Mouse (Mus musculus): ENCODE data around the gene Hectd4. TPM values are rescaled to one million over a fixed set of nuclear protein-coding genes. Genes with fewer than 3 reads are reported as not detected.
"Not testable (repeated sequence)": the region's sequence is repeated elsewhere in the genome, so short reads cannot be mapped to it uniquely, and the experiment has no call there.

The Hectd4 gene
- polyA plus RNA-seq, 1 experiment from 2014 or later = 5.8 TPM

DNA sequence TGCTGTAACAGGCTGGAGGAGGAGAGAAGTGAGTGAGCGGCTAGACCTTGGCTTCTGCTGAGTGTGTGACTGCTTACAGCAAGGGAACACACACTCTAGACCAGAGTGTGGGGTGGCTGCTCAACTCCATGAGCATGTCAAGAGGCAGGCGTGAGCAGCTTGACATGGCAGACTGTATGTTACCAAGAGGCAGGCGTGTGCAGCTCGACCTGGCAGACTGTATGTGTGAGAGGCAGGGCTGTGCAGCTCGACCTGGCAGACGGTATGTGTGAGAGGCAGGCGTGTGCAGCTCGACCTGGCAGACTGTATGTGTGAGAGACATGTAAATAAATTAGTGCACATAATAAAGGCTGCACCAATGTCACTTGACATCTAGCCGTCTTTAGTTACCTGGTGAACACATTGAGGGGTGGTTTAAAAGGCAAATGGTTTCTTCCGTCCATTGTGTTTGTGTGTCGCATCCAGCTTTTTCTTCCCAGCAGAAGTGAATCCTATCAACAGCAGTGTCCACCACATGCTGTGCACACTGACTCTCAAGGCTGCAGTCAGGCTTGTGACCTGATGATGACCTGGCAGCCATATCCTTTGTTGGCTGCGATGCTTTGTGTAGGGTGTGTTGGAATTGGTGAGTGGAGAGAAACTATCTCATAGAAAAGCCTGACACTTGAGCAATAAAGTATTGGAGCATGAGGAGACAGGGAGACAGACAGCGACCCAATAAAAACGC, 106.2 kb downstream of the Hectd4 start:
- Histone ChIP-seq H3K9me3 (ENCODE audit: control insufficient read depth, low read length) (no peaks in the 10 kb centered on the region), H3K9ac (ENCODE audit: low read length) (no peak overlapping the region), H3K4me1 (ENCODE audit: control insufficient read depth in 2 of 2, insufficient read depth in 2 of 2, low read length in 2 of 2) (no peaks in the 10 kb centered on the region), H3K4me3 (ENCODE audit: control insufficient read depth in 1 of 2, insufficient read depth in 1 of 2, low read depth in 1 of 2, low read length in 2 of 2) (no peak overlapping the region), H3K4me2 (ENCODE audit: low read length) (no peak overlapping the region), H3K27me3 (ENCODE audit: control insufficient read depth, insufficient read depth, low read length) (no peaks in the 10 kb centered on the region), H3K27ac (replicated peaks in 1 of 2; ENCODE audit: control insufficient read depth in 1 of 2, insufficient read depth in 1 of 2, low read depth in 2 of 2, low read length in 2 of 2) (no peak overlapping the region), H3K36me3 (ENCODE audit: control insufficient read depth, insufficient read depth, low read length) (peaks cover 88% of the 10 kb centered on the region)
- no peak for ATAC-seq (ENCODE audit: insufficient number of reproducible peaks, insufficient read depth, low FRiP score, low read depth)
- WGBS = 93% methylated on average over 14 of the region's 14 CpGs

DNA sequence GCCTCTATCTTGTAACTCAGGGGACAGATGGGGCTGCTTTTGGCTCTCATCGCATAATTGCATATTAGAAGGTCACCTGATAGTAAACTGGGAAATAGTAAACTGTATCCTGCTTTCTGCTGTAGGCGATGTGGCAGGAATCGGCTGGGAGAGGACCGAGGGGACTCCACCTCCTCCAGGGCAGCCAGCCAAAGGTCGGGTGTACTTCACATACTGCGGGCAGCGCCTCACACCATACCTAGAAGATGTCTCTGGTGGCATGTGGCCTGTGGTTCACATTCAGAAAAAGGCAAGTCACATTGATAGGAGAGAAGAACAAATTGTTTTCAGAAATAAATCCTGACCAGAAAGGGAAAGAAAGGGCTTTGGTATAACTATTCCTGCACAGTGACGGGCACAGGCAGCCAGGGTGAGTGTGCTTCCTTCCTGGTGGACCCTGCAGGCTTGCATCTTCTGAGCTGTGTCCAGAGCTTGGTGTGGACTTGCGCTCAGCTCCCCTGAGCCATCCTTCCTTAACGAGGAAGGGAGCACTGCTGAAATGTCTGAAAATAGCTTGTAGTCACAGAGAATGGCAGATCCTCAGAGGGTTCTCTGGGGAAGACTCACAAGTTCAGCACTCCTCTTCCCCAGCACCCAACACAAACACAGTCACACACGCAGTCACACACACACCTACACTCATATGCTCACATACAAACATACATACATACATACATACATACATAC, 109.5 kb downstream of the Hectd4 start:
- Histone ChIP-seq H3K27ac (replicated peaks in 1 of 2; ENCODE audit: control insufficient read depth in 1 of 2, insufficient read depth in 1 of 2, low read depth in 2 of 2, low read length in 2 of 2) (peak overlapping the region; percentile 59 to 64), H3K4me1 (ENCODE audit: control insufficient read depth in 2 of 2, insufficient read depth in 2 of 2, low read length in 2 of 2) (no peaks in the 10 kb centered on the region), H3K4me2 (ENCODE audit: low read length) (peak overlapping the region; percentile 55), H3K4me3 (ENCODE audit: control insufficient read depth in 1 of 2, insufficient read depth in 1 of 2, low read depth in 1 of 2, low read length in 2 of 2) (peak overlapping the region; percentile 25 to 36), H3K9me3 (ENCODE audit: control insufficient read depth, low read length) (no peaks in the 10 kb centered on the region), H3K27me3 (ENCODE audit: control insufficient read depth, insufficient read depth, low read length) (no peaks in the 10 kb centered on the region), H3K36me3 (ENCODE audit: control insufficient read depth, insufficient read depth, low read length) (peaks cover 88% of the 10 kb centered on the region), H3K9ac (ENCODE audit: low read length) (peak overlapping the region; percentile 57)
- no peak for ATAC-seq (ENCODE audit: insufficient number of reproducible peaks, insufficient read depth, low FRiP score, low read depth)
- WGBS = 70% methylated on average over 11 of the region's 11 CpGs

DNA sequence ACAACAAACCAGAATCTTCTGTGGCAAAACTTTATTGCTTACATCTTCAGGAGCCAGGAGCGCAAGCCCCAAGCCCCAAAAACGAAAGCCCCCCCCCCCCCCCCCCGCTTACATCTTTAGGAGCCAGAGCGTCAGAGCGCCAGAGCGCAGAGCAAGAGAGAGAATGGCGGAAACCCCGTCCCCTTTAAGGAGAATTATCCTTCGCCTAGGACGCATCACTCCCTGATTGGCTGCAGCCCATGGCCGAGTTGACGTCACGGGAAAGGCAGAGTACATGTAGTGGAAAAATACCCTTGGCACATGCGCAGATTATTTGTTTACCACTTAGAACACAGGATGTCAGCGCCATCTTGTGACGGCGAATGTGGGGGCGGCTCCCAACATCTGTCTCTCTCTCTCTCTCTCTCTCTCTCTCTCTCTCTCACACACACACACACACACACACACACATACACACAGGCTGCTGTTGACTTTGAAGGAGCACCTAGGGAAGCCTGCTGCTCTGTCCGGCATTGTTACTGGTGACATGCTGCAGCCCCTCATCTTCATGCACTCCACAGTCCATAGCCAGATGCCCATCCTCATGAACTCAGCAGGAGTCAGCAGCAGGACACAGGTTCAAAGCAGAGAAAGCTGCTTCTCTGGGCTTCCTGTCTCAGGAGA, 110.3 kb downstream of the Hectd4 start:
- WGBS = 45% methylated on average over 10 of the region's 19 CpGs
- not testable (repeated sequence) for ATAC-seq (ENCODE audit: insufficient number of reproducible peaks, insufficient read depth, low FRiP score, low read depth); H3K4me1 ChIP-seq (ENCODE audit: control insufficient read depth in 2 of 2, insufficient read depth in 2 of 2, low read length in 2 of 2); H3K9me3 ChIP-seq (ENCODE audit: control insufficient read depth, low read length); H3K27me3 ChIP-seq (ENCODE audit: control insufficient read depth, insufficient read depth, low read length); H3K9ac ChIP-seq (ENCODE audit: low read length)
- H3K4me3 ChIP-seq (ENCODE audit: control insufficient read depth in 1 of 2, insufficient read depth in 1 of 2, low read depth in 1 of 2, low read length in 2 of 2) = peak overlapping the region; percentile 25 to 36; a peak in 3 of 4 replicates
- H3K27ac ChIP-seq (replicated peaks in 1 of 2; ENCODE audit: control insufficient read depth in 1 of 2, insufficient read depth in 1 of 2, low read depth in 2 of 2, low read length in 2 of 2) = peak overlapping the region; percentile 30 to 46
- H3K36me3 ChIP-seq (ENCODE audit: control insufficient read depth, insufficient read depth, low read length) = peaks cover 89% of the 10 kb centered on the region
- H3K4me2 ChIP-seq (ENCODE audit: low read length) = peak overlapping the region; percentile 55

DNA sequence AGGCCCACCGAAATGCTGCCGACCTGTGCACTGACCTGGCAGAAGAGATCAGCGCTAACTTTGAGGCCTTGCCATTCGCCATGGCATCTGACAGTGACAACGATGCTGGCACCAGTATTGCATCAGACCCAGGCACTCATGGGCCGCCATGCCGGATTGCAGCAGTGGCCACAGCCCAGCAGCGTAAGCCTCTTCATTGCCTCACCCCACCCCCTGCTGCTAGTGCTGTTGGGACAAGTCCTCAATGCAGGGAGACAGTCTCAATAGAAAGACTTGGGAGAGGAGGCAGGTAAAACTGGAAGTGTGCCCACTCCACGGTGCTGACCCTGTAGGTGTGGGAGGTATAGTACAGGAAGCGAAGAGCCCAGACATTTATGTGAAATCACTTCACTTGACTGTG, 111.7 kb downstream of the Hectd4 start:
- H3K36me3 ChIP-seq (ENCODE audit: control insufficient read depth, insufficient read depth, low read length) = peaks cover 88% of the 10 kb centered on the region

DNA sequence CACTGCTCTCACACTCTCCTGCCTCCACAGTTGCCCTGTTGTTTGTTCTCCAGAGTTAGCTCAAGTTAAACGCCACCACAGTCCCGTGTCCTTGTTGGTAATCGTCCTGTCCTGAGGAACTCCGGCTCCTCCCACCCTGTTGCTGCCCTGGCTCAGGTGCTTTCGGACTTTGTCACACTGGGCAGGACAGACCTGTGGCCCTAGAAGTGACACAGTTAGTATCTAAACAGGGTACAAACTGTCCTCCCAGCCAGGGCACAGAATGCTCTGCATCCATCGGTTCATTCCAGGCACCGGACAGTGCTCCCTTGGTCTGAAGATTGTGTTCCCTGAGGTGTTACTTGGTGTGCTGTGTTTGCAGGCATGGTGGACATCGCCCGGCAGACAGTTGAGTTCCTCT, 114.0 kb downstream of the Hectd4 start:
- H3K27me3 ChIP-seq (ENCODE audit: control insufficient read depth, insufficient read depth, low read length) = no peaks in the 10 kb centered on the region
- H3K4me2 ChIP-seq (ENCODE audit: low read length) = no peak overlapping the region
- H3K9ac ChIP-seq (ENCODE audit: low read length) = no peak overlapping the region
- no peak overlapping the region for H3K4me3 ChIP-seq (ENCODE audit: control insufficient read depth in 1 of 2, insufficient read depth in 1 of 2, low read depth in 1 of 2, low read length in 2 of 2)
- no peaks in the 10 kb centered on the region for H3K4me1 ChIP-seq (ENCODE audit: control insufficient read depth in 2 of 2, insufficient read depth in 2 of 2, low read length in 2 of 2)
- H3K36me3 ChIP-seq (ENCODE audit: control insufficient read depth, insufficient read depth, low read length) = peaks cover 92% of the 10 kb centered on the region
- ATAC-seq (ENCODE audit: insufficient number of reproducible peaks, insufficient read depth, low FRiP score, low read depth) = no peak
- H3K9me3 ChIP-seq (ENCODE audit: control insufficient read depth, low read length) = no peaks in the 10 kb centered on the region
- 94% methylated on average over 9 of the region's 9 CpGs for WGBS
- no peak overlapping the region for H3K27ac ChIP-seq (replicated peaks in 1 of 2; ENCODE audit: control insufficient read depth in 1 of 2, insufficient read depth in 1 of 2, low read depth in 2 of 2, low read length in 2 of 2)

More for the DNA sequence above, 111.7 kb downstream of the Hectd4 start:
- WGBS = 95% methylated on average over 10 of the region's 10 CpGs
- H3K4me3 ChIP-seq (ENCODE audit: control insufficient read depth in 1 of 2, insufficient read depth in 1 of 2, low read depth in 1 of 2, low read length in 2 of 2) = no peak overlapping the region
- no peak overlapping the region for H3K9ac ChIP-seq (ENCODE audit: low read length)
- H3K4me2 ChIP-seq (ENCODE audit: low read length) = no peak overlapping the region
- no peak overlapping the region for H3K27ac ChIP-seq (replicated peaks in 1 of 2; ENCODE audit: control insufficient read depth in 1 of 2, insufficient read depth in 1 of 2, low read depth in 2 of 2, low read length in 2 of 2)
- H3K27me3 ChIP-seq (ENCODE audit: control insufficient read depth, insufficient read depth, low read length) = no peaks in the 10 kb centered on the region
- no peak for ATAC-seq (ENCODE audit: insufficient number of reproducible peaks, insufficient read depth, low FRiP score, low read depth)
- no peaks in the 10 kb centered on the region for H3K4me1 ChIP-seq (ENCODE audit: control insufficient read depth in 2 of 2, insufficient read depth in 2 of 2, low read length in 2 of 2)
- H3K9me3 ChIP-seq (ENCODE audit: control insufficient read depth, low read length) = no peaks in the 10 kb centered on the region

DNA sequence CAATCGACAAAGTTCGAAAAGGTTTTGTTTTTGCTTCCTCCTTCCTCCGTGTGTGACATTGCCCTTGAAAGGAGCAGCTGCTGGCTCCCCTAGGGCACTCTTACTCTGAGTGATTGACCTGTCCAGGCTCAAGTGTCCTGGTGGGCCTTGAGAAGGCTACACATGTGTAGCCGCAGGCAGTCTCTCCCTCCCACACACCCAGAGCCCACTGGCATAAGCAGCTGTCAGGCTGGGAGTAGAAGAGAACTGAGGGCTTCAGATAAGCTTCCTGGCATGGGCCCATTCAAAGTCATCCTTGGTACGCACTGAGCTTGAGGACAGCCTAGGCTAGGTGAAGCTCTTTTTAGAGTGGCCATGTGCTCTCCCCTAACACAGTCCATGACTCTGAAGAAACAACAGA, 114.4 kb downstream of the Hectd4 start:
- peaks cover 92% of the 10 kb centered on the region for H3K36me3 ChIP-seq (ENCODE audit: control insufficient read depth, insufficient read depth, low read length)
- no peaks in the 10 kb centered on the region for H3K4me1 ChIP-seq (ENCODE audit: control insufficient read depth in 2 of 2, insufficient read depth in 2 of 2, low read length in 2 of 2)
- H3K4me2 ChIP-seq (ENCODE audit: low read length) = no peak overlapping the region
- no peak overlapping the region for H3K4me3 ChIP-seq (ENCODE audit: control insufficient read depth in 1 of 2, insufficient read depth in 1 of 2, low read depth in 1 of 2, low read length in 2 of 2)
- 77% methylated on average over 5 of the region's 5 CpGs for WGBS
- H3K27ac ChIP-seq (replicated peaks in 1 of 2; ENCODE audit: control insufficient read depth in 1 of 2, insufficient read depth in 1 of 2, low read depth in 2 of 2, low read length in 2 of 2) = no peak overlapping the region
- H3K9me3 ChIP-seq (ENCODE audit: control insufficient read depth, low read length) = no peaks in the 10 kb centered on the region
- H3K27me3 ChIP-seq (ENCODE audit: control insufficient read depth, insufficient read depth, low read length) = no peaks in the 10 kb centered on the region
- H3K9ac ChIP-seq (ENCODE audit: low read length) = no peak overlapping the region
- no peak for ATAC-seq (ENCODE audit: insufficient number of reproducible peaks, insufficient read depth, low FRiP score, low read depth)

DNA sequence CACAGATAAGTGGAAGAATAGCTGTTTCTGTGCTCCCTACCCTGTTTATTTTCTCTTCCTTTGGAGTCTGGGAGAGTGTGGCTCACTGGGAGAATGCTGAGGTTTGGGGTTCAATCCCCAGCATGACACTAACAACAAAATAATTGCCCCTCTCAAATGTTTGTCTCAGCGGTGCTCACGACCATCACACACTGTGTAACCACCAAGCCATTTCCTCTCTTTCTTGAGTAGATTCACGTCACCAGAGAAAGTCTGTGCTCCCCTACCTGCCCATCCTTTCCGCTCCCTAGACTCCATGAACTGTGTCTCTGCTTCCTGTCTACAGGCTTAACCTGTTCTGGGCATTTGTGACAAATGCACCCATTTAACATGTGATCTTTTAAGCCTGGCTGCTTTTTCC, 115.4 kb downstream of the Hectd4 start:
- 81% methylated on average over 4 of the region's 4 CpGs for WGBS
- Histone ChIP-seq H3K27ac (replicated peaks in 1 of 2; ENCODE audit: control insufficient read depth in 1 of 2, insufficient read depth in 1 of 2, low read depth in 2 of 2, low read length in 2 of 2) (no peak overlapping the region), H3K4me2 (ENCODE audit: low read length) (no peak overlapping the region), H3K9me3 (ENCODE audit: control insufficient read depth, low read length) (no peaks in the 10 kb centered on the region), H3K36me3 (ENCODE audit: control insufficient read depth, insufficient read depth, low read length) (peaks cover 97% of the 10 kb centered on the region), H3K4me1 (ENCODE audit: control insufficient read depth in 2 of 2, insufficient read depth in 2 of 2, low read length in 2 of 2) (no peaks in the 10 kb centered on the region), H3K27me3 (ENCODE audit: control insufficient read depth, insufficient read depth, low read length) (no peaks in the 10 kb centered on the region), H3K9ac (ENCODE audit: low read length) (no peak overlapping the region), H3K4me3 (ENCODE audit: control insufficient read depth in 1 of 2, insufficient read depth in 1 of 2, low read depth in 1 of 2, low read length in 2 of 2) (no peak overlapping the region)
- ATAC-seq (ENCODE audit: insufficient number of reproducible peaks, insufficient read depth, low FRiP score, low read depth) = no peak
